Mouse (Mus musculus) MEL-GATA-1-ER (cell line): Measurements from ENCODE around the gene Pygo2.

ENCODE experiments used
- DNase-seq: peaks from one replicate; pipeline ENCODE4 v3.0.0-alpha.2; 2012; ENCODE audit warnings: low read depth; ENCODE audit errors: extremely low read depth

Pygo2 gene

GRCm38 (mm10) chr3:89430171-89431159 lies at the start of gene Pygo2:
Pygo2 (plus strand) TSS chr3:89430214.
- DNase-seq = peak; percentile 90

- no peak for DNase-seq
Measured at GRCm38 (mm10) chr3:89380291-89380690, 49.7 kb upstream of the Pygo2 start.

GRCm38 (mm10) chr3:89380711-89381110 lies 49.3 kb upstream of the Pygo2 start:
- DNase-seq = no peak

GRCm38 (mm10) chr3:89381233-89381632 lies 48.8 kb upstream of the Pygo2 start:
- DNase-seq = no peak

GRCm38 (mm10) chr3:89382033-89382882 lies 47.8 kb upstream of the Pygo2 start:
- DNase-seq = no peak

- no peak for DNase-seq
Measured at GRCm38 (mm10) chr3:89382950-89383349, 47.1 kb upstream of the Pygo2 start.

GRCm38 (mm10) chr3:89383651-89384255 lies 46.3 kb upstream of the Pygo2 start:
- no peak for DNase-seq

GRCm38 (mm10) chr3:89384331-89385076 lies 45.5 kb upstream of the Pygo2 start:
- no peak for DNase-seq

GRCm38 (mm10) chr3:89385451-89385850 lies 44.6 kb upstream of the Pygo2 start:
- no peak for DNase-seq

GRCm38 (mm10) chr3:89386438-89387420 lies 43.3 kb upstream of the Pygo2 start:
- no peak for DNase-seq

GRCm38 (mm10) chr3:89387632-89388031 lies 42.4 kb upstream of the Pygo2 start:
- DNase-seq = no peak

- peak; percentile 78 for DNase-seq
Measured at GRCm38 (mm10) chr3:89388134-89388881, 41.7 kb upstream of the Pygo2 start.

GRCm38 (mm10) chr3:89388901-89389740 lies 40.9 kb upstream of the Pygo2 start:
- peak; percentile 82 for DNase-seq

GRCm38 (mm10) chr3:89390111-89390515 lies 39.9 kb upstream of the Pygo2 start:
- DNase-seq = no peak

- no peak for DNase-seq
Measured at GRCm38 (mm10) chr3:89390699-89391662, 39.0 kb upstream of the Pygo2 start.

GRCm38 (mm10) chr3:89391663-89392511 lies 38.1 kb upstream of the Pygo2 start:
- no peak for DNase-seq
